Mouse (Mus musculus): Measurements from ENCODE around the gene Metap1d. TPM values are rescaled to one million over a fixed set of nuclear protein-coding genes. Genes with fewer than 3 reads are reported as not detected.

The Metap1d gene
- polyA plus RNA-seq, 1 experiment from 2014 or later = 21.7 TPM

GRCm38 (mm10) chr2:71524763-71525162, 71.7 kb downstream of the Metap1d start:
- 35% methylated on average over 13 of the region's 13 CpGs for WGBS (ENCODE audit: insufficient replicate concordance)
- H3K9me3 ChIP-seq (ENCODE audit: low read length) = no peaks in the 10 kb centered on the region
- H3K9ac ChIP-seq (replicated peaks) = no peak overlapping the region
- no peak overlapping the region for H3K4me2 ChIP-seq (ENCODE audit: low read depth, low read length)
- peaks cover 71% of the 10 kb centered on the region for H3K27me3 ChIP-seq (ENCODE audit: insufficient read depth, low read length)
- ATAC-seq = no peak
- H3K4me3 ChIP-seq (ENCODE audit: low read depth, low read length) = no peak overlapping the region
- TF ChIP-seq EP300 (IDR thresholded peaks at IDR 0.05; ENCODE audit: low read depth) (no peak), CTCF (IDR thresholded peaks at IDR 0.05; ENCODE audit: low read depth) (no peak)
- H3K4me1 ChIP-seq (ENCODE audit: insufficient read depth) = peaks cover 10% of the 10 kb centered on the region
- DNase-seq = no peak
- no peak overlapping the region for H3K27ac ChIP-seq (ENCODE audit: low read depth)
- H3K36me3 ChIP-seq (replicated peaks; ENCODE audit: insufficient read depth, low read length) = no peaks in the 10 kb centered on the region

GRCm38 (mm10) chr2:71526595-71527322, 73.7 kb downstream of the Metap1d start:
- H3K36me3 ChIP-seq (replicated peaks; ENCODE audit: insufficient read depth, low read length) = no peaks in the 10 kb centered on the region
- no peak overlapping the region for H3K4me3 ChIP-seq (ENCODE audit: low read depth, low read length)
- no peak for ATAC-seq
- no peaks in the 10 kb centered on the region for H3K9me3 ChIP-seq (ENCODE audit: low read length)
- peaks cover 12% of the 10 kb centered on the region for H3K4me1 ChIP-seq (ENCODE audit: insufficient read depth)
- H3K4me2 ChIP-seq (ENCODE audit: low read depth, low read length) = no peak overlapping the region
- TF ChIP-seq EP300 (IDR thresholded peaks at IDR 0.05; ENCODE audit: low read depth) (no peak), CTCF (IDR thresholded peaks at IDR 0.05; ENCODE audit: low read depth) (no peak)
- peaks cover 88% of the 10 kb centered on the region for H3K27me3 ChIP-seq (ENCODE audit: insufficient read depth, low read length)
- DNase-seq = no peak
- no peak overlapping the region for H3K9ac ChIP-seq (replicated peaks)
- WGBS (ENCODE audit: insufficient replicate concordance) = 3% methylated on average over 10 of the region's 10 CpGs
- H3K27ac ChIP-seq (ENCODE audit: low read depth) = no peak overlapping the region

- TF ChIP-seq EP300 (IDR thresholded peaks at IDR 0.05; ENCODE audit: low read depth) = no peak
- Histone ChIP-seq H3K9ac (replicated peaks) (no peak overlapping the region), H3K4me3 (ENCODE audit: low read depth, low read length) (no peak overlapping the region), H3K36me3 (replicated peaks; ENCODE audit: insufficient read depth, low read length) (no peaks in the 10 kb centered on the region), H3K4me2 (ENCODE audit: low read depth, low read length) (no peak overlapping the region), H3K27me3 (ENCODE audit: insufficient read depth, low read length) (peaks cover 93% of the 10 kb centered on the region), H3K9me3 (ENCODE audit: low read length) (no peaks in the 10 kb centered on the region), H3K4me1 (ENCODE audit: insufficient read depth) (peaks cover 12% of the 10 kb centered on the region), H3K27ac (ENCODE audit: low read depth) (no peak overlapping the region)
- DNase-seq (no peak), ATAC-seq (no peak)
- 4% methylated on average over 24 of the region's 24 CpGs for WGBS (ENCODE audit: insufficient replicate concordance)
These were observed 74.4 kb downstream of the Metap1d start for GRCm38 (mm10) chr2:71527323-71528013.

GRCm38 (mm10) chr2:71528014-71528713, 75.1 kb downstream of the Metap1d start, which contains the start of gene Dlx1:
TSS of gene Dlx1 (plus strand) at chr2:71528113.
- Histone ChIP-seq H3K27me3 (ENCODE audit: insufficient read depth, low read length) (peaks cover 93% of the 10 kb centered on the region), H3K9me3 (ENCODE audit: low read length) (no peaks in the 10 kb centered on the region), H3K4me2 (ENCODE audit: low read depth, low read length) (peak within 1 kb of the TSS; percentile 80), H3K36me3 (replicated peaks; ENCODE audit: insufficient read depth, low read length) (no peaks in the 10 kb centered on the region), H3K4me3 (ENCODE audit: low read depth, low read length) (peak within 1 kb of the TSS; percentile 55), H3K4me1 (ENCODE audit: insufficient read depth) (peaks cover 12% of the 10 kb centered on the region), H3K9ac (replicated peaks) (no peak within 1 kb of the TSS), H3K27ac (ENCODE audit: low read depth) (no peak within 1 kb of the TSS)
- TF ChIP-seq EP300 (IDR thresholded peaks at IDR 0.05; ENCODE audit: low read depth) = no peak
- no peak for TF ChIP-seq CTCF (IDR thresholded peaks at IDR 0.05; ENCODE audit: low read depth)
- ATAC-seq (no peak), DNase-seq (no peak)
- WGBS (ENCODE audit: insufficient replicate concordance) = 2% methylated on average over 26 of the region's 26 CpGs

DNA sequence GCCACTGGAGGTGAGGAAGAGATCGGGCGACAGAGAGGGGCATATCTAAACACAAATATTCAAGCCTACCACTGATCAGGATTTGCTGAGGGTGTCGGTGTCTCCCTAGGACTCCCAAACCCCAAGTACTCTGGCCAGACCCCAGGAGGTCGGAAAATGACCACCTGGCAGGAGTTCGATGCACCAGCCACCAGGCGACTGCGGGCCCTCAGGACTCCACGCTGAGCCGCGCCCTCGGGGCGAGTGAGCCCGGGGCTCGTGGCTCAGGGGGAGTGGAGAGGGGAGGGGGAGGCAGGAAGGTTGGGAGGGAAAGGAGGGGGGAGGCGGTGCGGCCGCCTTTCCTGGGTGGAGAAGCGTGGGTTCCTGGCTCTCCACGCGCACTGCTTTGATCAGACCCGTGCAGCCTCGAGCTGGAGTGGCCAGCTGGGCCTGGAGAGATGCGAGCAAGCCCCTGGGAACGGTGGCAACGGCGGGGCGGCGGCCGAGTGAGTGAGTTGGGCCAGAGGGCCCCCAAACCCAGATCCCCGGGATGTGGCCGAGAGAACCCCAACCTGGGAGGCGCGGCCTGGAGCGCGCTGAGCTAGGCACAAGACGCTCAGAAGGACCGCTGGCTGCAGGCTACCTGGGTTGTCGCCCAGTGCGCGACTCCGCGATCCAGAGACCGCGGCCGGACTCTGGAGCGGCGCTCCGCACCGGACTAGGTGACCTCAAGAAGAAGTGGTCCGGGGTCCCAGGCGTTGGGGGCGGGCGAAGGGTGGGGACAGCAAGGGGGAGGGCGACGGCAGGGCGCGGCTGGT, 75.8 kb downstream of the Metap1d start:
- H3K27ac ChIP-seq (ENCODE audit: low read depth) = no peak overlapping the region
- 2% methylated on average over 51 of the region's 57 CpGs for WGBS (ENCODE audit: insufficient replicate concordance)
- no peak for DNase-seq
- peak overlapping the region; percentile 55 for H3K4me3 ChIP-seq (ENCODE audit: low read depth, low read length)
- H3K9ac ChIP-seq (replicated peaks) = no peak overlapping the region
- H3K4me1 ChIP-seq (ENCODE audit: insufficient read depth) = peaks cover 12% of the 10 kb centered on the region
- peak; percentile 58 for ATAC-seq
- no peaks in the 10 kb centered on the region for H3K36me3 ChIP-seq (replicated peaks; ENCODE audit: insufficient read depth, low read length)
- TF ChIP-seq EP300 (IDR thresholded peaks at IDR 0.05; ENCODE audit: low read depth) (no peak), CTCF (IDR thresholded peaks at IDR 0.05; ENCODE audit: low read depth) (no peak)
- H3K9me3 ChIP-seq (ENCODE audit: low read length) = no peaks in the 10 kb centered on the region
- peaks cover 95% of the 10 kb centered on the region for H3K27me3 ChIP-seq (ENCODE audit: insufficient read depth, low read length)
- H3K4me2 ChIP-seq (ENCODE audit: low read depth, low read length) = peak overlapping the region; percentile 80
